Mouse (Mus musculus) cerebellum, adult 2 months (tissue): Measurements from ENCODE around the gene Gpc6.

Experiments
- CTCF ChIP-seq: fragments of 200-500 bp; IDR thresholded peaks from 2 replicates; pipeline ENCODE4 v1.5.1; 2011; ENCODE audit warnings: low read depth, mild to moderate bottlenecking, control low read depth, low read length, moderate library complexity, borderline replicate concordance; ENCODE audit not compliant: insufficient read depth
- POLR2A ChIP-seq: fragments of 200-500 bp; IDR thresholded peaks from 2 replicates; pipeline ENCODE4 v1.6.1; 2011; ENCODE audit warnings: low read length, control low read depth, borderline replicate concordance; ENCODE audit not compliant: insufficient read depth

DNA sequence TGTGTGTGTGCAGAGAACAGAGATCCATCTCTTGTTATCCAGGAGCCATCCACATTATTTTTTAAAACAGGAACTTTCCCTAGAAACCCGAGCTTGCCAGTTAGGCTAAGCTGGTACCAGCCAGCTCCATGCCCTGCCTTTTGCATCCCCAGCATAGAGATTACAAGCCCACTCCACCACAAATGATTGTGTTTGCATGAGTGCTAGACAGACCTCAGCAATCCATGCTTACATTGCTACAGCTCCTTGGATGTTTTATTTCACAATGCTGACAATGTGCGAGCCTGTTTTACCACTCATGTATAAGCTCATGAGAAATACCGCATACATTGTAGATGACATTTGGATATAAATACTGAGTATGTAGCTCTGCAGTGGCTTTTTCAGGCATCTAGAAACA, 375.9 kb downstream of the Gpc6 start:
- no peak for TF ChIP-seq CTCF
- TF ChIP-seq POLR2A = no peak
